7 mouse cellular contexts compared by ENCODE assay signal in the genomic region with DNA sequence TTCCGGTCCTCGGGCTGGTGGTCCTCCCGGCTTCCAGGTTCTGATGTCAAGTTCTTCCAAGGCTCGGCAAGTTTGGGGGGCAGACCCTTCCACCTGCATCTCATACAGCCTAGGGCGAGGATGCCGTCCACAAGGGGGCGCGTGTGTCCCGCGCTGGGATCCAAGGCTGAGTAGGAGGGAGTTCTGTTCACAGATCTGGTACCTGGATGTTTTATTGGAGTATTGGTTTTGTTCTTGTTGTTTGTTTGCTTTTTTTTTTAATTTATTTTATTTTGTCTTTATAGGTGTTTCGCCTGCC. TPM values are rescaled to one million over a fixed set of nuclear protein-coding genes. Genes with fewer than 3 reads are reported as not detected.
DNase-seq lines count a peak whose midpoint lies in the region; ATAC-seq and TF ChIP-seq lines count a peak whose summit lies in the region.

No protein-coding gene starts in this region.

- H3K9me3 ChIP-seq in limb, embryonic 10.5 days (replicated peaks): no peaks in the 10 kb centered on the region
- no peaks in the 10 kb centered on the region for H3K9me3 ChIP-seq in midbrain, embryonic 13.5 days

- WGBS in limb, embryonic 10.5 days: 2% methylated on average over 11 of the region's 11 CpGs
- WGBS in midbrain, embryonic 13.5 days: under 1% methylated on average over 11 of the region's 11 CpGs
- WGBS in small intestine, adult 2 months: 1% methylated on average over 11 of the region's 11 CpGs

- H3K9ac ChIP-seq in midbrain, embryonic 13.5 days (replicated peaks): no peak overlapping the region

- DNase-seq in adrenal gland, adult 2 months: peak; percentile 83
- peak; percentile 72 for DNase-seq in embryo, embryonic 11.5 days (ENCODE audit: low read depth, low spot score)
- peak; percentile 60 for DNase-seq in kidney, adult 11 months
- DNase-seq in limb, embryonic 10.5 days (ENCODE audit: low spot score): peak; percentile 90

- peak overlapping the region; percentile 38 for H3K4me2 ChIP-seq in midbrain, embryonic 13.5 days (replicated peaks)

- H3K4me3 ChIP-seq in limb, embryonic 10.5 days: peak overlapping the region; percentile 33
- peak overlapping the region; percentile 17; the same call in 1 of the 2 replicates for H3K4me3 ChIP-seq in midbrain, embryonic 13.5 days (replicated peaks)
- peak overlapping the region; percentile 61 for H3K4me3 ChIP-seq in small intestine, adult 2 months (ENCODE audit: low read depth, low read length)

- H3K27me3 ChIP-seq in limb, embryonic 10.5 days (ENCODE audit: low read depth, poor library complexity, severe bottlenecking): peaks cover 14% of the 10 kb centered on the region
- peaks cover 7% of the 10 kb centered on the region for H3K27me3 ChIP-seq in midbrain, embryonic 13.5 days
- no peaks in the 10 kb centered on the region for H3K27me3 ChIP-seq in small intestine, adult 2 months (ENCODE audit: control insufficient read depth, insufficient read depth, low read length)

- no peak for TF ChIP-seq POLR2A in small intestine, adult 2 months (IDR thresholded peaks at IDR 0.05; ENCODE audit: low read depth, low read length)

- ATAC-seq in granulocyte monocyte progenitor cell, adult 5-6 weeks (replicated peaks; ENCODE audit: poor library complexity, severe bottlenecking): peak; percentile 42
- peak; percentile 85 for ATAC-seq in midbrain, embryonic 13.5 days

- H3K36me3 ChIP-seq in limb, embryonic 10.5 days: no peaks in the 10 kb centered on the region
- H3K36me3 ChIP-seq in midbrain, embryonic 13.5 days: no peaks in the 10 kb centered on the region
- no peaks in the 10 kb centered on the region for H3K36me3 ChIP-seq in small intestine, adult 2 months (ENCODE audit: control insufficient read depth, insufficient read depth, low read length)

- peak; percentile 95 for TF ChIP-seq CTCF in small intestine, adult 2 months (IDR thresholded peaks at IDR 0.05; ENCODE audit: extremely low read depth, insufficient read length, insufficient replicate concordance, low read depth, low read length)

- H3K27ac ChIP-seq in limb, embryonic 10.5 days: no peak overlapping the region
- no peak overlapping the region for H3K27ac ChIP-seq in midbrain, embryonic 13.5 days
- H3K27ac ChIP-seq in small intestine, adult 2 months (ENCODE audit: insufficient read depth, low read depth, low read length): no peak overlapping the region

- peaks cover 12% of the 10 kb centered on the region for H3K4me1 ChIP-seq in limb, embryonic 10.5 days
- peaks cover 7% of the 10 kb centered on the region for H3K4me1 ChIP-seq in midbrain, embryonic 13.5 days (replicated peaks)
- H3K4me1 ChIP-seq in small intestine, adult 2 months (ENCODE audit: control insufficient read depth, insufficient read depth, insufficient read length, low read length): peaks cover 8% of the 10 kb centered on the region; the same call in 1 of the 2 replicates

RNA-seq across cellular contexts. Expression of gene Tnfsf9, which starts 8.6 kb away (rescaled TPM):
- total RNA-seq in adrenal gland, adult 2 months (2021): under 1 TPM; 0.45 to 0.72 TPM
- 1.2 and 1.8 TPM in 2 replicates for polyA plus RNA-seq in adrenal gland, adult 2 months (2012; rRNA removed)
- total RNA-seq in granulocyte monocyte progenitor cell, adult 5-6 weeks (2014; fragmentation: Nextera tagmentation): 0.28 and 1.1 TPM in 2 replicates
- total RNA-seq in granulocyte monocyte progenitor cell, adult 5-6 weeks (2017): 0.60 and 3.0 TPM in 2 replicates
- polyA plus RNA-seq in limb, embryonic 10.5 days (2016; fragmentation: Nextera tagmentation; extraction: Ambion mirVana): 7.4 and 7.8 TPM in 2 replicates
- 5.7 and 6.6 TPM in 2 replicates for polyA plus RNA-seq in midbrain, embryonic 13.5 days (2015; fragmentation: Nextera tagmentation; extraction: Ambion mirVana)
- 2.3 and 2.6 TPM in 2 replicates for polyA plus RNA-seq in small intestine, adult 2 months (2012; rRNA removed)

RNA-seq across cellular contexts. Expression of gene Tubb4a, which starts 9.0 kb away (rescaled TPM):
- 1 to 10 TPM; 5.7 to 7.7 TPM for total RNA-seq in adrenal gland, adult 2 months (2021)
- polyA plus RNA-seq in adrenal gland, adult 2 months (2012; rRNA removed): 3.1 and 3.8 TPM in 2 replicates
- total RNA-seq in granulocyte monocyte progenitor cell, adult 5-6 weeks (2014; fragmentation: Nextera tagmentation): not detected in 2 replicates
- not detected in 2 replicates for total RNA-seq in granulocyte monocyte progenitor cell, adult 5-6 weeks (2017)
- 3.3 and 5.4 TPM in 2 replicates for polyA plus RNA-seq in limb, embryonic 10.5 days (2016; fragmentation: Nextera tagmentation; extraction: Ambion mirVana)
- 307 and 321 TPM in 2 replicates for polyA plus RNA-seq in midbrain, embryonic 13.5 days (2015; fragmentation: Nextera tagmentation; extraction: Ambion mirVana)
- 3.3 TPM in 2 replicates for polyA plus RNA-seq in small intestine, adult 2 months (2012; rRNA removed)

RNA-seq across cellular contexts. Expression of gene Dennd1c, which starts 18.3 kb away (rescaled TPM):
- 1 to 10 TPM; 1.8 TPM for total RNA-seq in adrenal gland, adult 2 months (2021)
- polyA plus RNA-seq in adrenal gland, adult 2 months (2012; rRNA removed): 2.8 and 3.3 TPM in 2 replicates
- total RNA-seq in granulocyte monocyte progenitor cell, adult 5-6 weeks (2014; fragmentation: Nextera tagmentation): 24.7 and 27.1 TPM in 2 replicates
- 2.9 and 3.0 TPM in 2 replicates for total RNA-seq in granulocyte monocyte progenitor cell, adult 5-6 weeks (2017)
- polyA plus RNA-seq in limb, embryonic 10.5 days (2016; fragmentation: Nextera tagmentation; extraction: Ambion mirVana): 0.66 and 0.97 TPM in 2 replicates
- 3.1 and 4.5 TPM in 2 replicates for polyA plus RNA-seq in midbrain, embryonic 13.5 days (2015; fragmentation: Nextera tagmentation; extraction: Ambion mirVana)
- 9.1 and 13.6 TPM in 2 replicates for polyA plus RNA-seq in small intestine, adult 2 months (2012; rRNA removed)

RNA-seq across cellular contexts. Expression of gene Slc25a23, which starts 36.9 kb away (rescaled TPM):
- total RNA-seq in adrenal gland, adult 2 months (2021): 10 to 100 TPM; 75.8 to 87.5 TPM
- polyA plus RNA-seq in adrenal gland, adult 2 months (2012; rRNA removed): 72.0 and 94.5 TPM in 2 replicates
- total RNA-seq in granulocyte monocyte progenitor cell, adult 5-6 weeks (2014; fragmentation: Nextera tagmentation): 15.2 and 23.8 TPM in 2 replicates
- 1.6 and 1.7 TPM in 2 replicates for total RNA-seq in granulocyte monocyte progenitor cell, adult 5-6 weeks (2017)
- polyA plus RNA-seq in limb, embryonic 10.5 days (2016; fragmentation: Nextera tagmentation; extraction: Ambion mirVana): 2.5 and 3.9 TPM in 2 replicates
- 24.3 and 26.9 TPM in 2 replicates for polyA plus RNA-seq in midbrain, embryonic 13.5 days (2015; fragmentation: Nextera tagmentation; extraction: Ambion mirVana)
- polyA plus RNA-seq in small intestine, adult 2 months (2012; rRNA removed): 13.3 and 14.3 TPM in 2 replicates

RNA-seq across cellular contexts. Expression of gene Crb3, which starts 37.7 kb away (rescaled TPM):
- 1 to 10 TPM in 1 of 2 experiments, under 1 TPM in 1; 0.63 to 1.8 TPM for total RNA-seq in adrenal gland, adult 2 months (2021)
- polyA plus RNA-seq in adrenal gland, adult 2 months (2012; rRNA removed): 1.1 and 1.5 TPM in 2 replicates
- not detected in 2 replicates for total RNA-seq in granulocyte monocyte progenitor cell, adult 5-6 weeks (2014; fragmentation: Nextera tagmentation)
- not detected in 2 replicates for total RNA-seq in granulocyte monocyte progenitor cell, adult 5-6 weeks (2017)
- polyA plus RNA-seq in limb, embryonic 10.5 days (2016; fragmentation: Nextera tagmentation; extraction: Ambion mirVana): 1.9 and 2.7 TPM in 2 replicates
- 0.73 and 1.2 TPM in 2 replicates for polyA plus RNA-seq in midbrain, embryonic 13.5 days (2015; fragmentation: Nextera tagmentation; extraction: Ambion mirVana)
- 184 and 395 TPM in 2 replicates for polyA plus RNA-seq in small intestine, adult 2 months (2012; rRNA removed)

Comparison
In these comparisons a context has a peak if more than half of its experiments do, and no peak if none do; other contexts are left out.
1. RNA of gene Tubb4a, which starts 9.0 kb away (polyA plus RNA-seq): 307 to 321 TPM in midbrain, embryonic 13.5 days; 3.3 to 5.4 TPM in limb, embryonic 10.5 days, 3.3 TPM in small intestine, adult 2 months and 3.1 to 3.8 TPM in adrenal gland, adult 2 months; every median in the first group is over 10 times any median in the second.
2. Peak in every context shown above with its lines, with median percentiles within 50 percentile points of each other: DNase-seq and H3K4me3 ChIP-seq.